Mouse (Mus musculus): Measurements from ENCODE around the gene Bcl2.

GRCm38 (mm10) chr1:106566120-106567086 is 147.7 kb downstream of the Bcl2 start:
- TF ChIP-seq CTCF (IDR thresholded peaks at IDR 0.05; ENCODE audit: low read depth) = no peak
- TF ChIP-seq EP300 (optimal IDR thresholded peaks at IDR 0.05) = no peak

Measured in stomach, postnatal 0 days (tissue).